Mouse (Mus musculus) midbrain, postnatal 0 days (tissue): ENCODE data around the gene Prpf6. TPM values are rescaled to one million over a fixed set of nuclear protein-coding genes. Genes with fewer than 3 reads are reported as not detected.

ENCODE experiments used
- ATAC-seq: fragments of 200-750 bp; cut with Nextera tagmentation; 2 replicates; pipeline ENCODE4 v1.8.0; 2017; ENCODE audit warnings: moderate number of reproducible peaks, mild to moderate bottlenecking, moderate TSS enrichment, moderate library complexity; ENCODE audit not compliant: low FRiP score
- DNase-seq: peaks from one replicate; pipeline ENCODE4 v3.0.0-alpha.2; 2015; ENCODE audit warnings: low spot score
- H3K27ac ChIP-seq: fragments of 300-500 bp; sonication (generic); 2 replicates; pipeline ENCODE4 v1.5.1; 2014; ENCODE audit warnings: low read depth, mild to moderate bottlenecking, low read length, mixed read lengths
- H3K27me3 ChIP-seq: fragments of 300-500 bp; sonication (generic); 2 replicates; pipeline ENCODE4 v1.6.1; 2014; ENCODE audit warnings: low read length, control low read depth, mixed read lengths; ENCODE audit not compliant: insufficient read depth
- H3K36me3 ChIP-seq: fragments of 300-500 bp; sonication (generic); 2 replicates; pipeline ENCODE4 v1.6.1; 2014; ENCODE audit warnings: low read length, control low read depth, mixed read lengths; ENCODE audit not compliant: insufficient read depth
- H3K4me1 ChIP-seq: fragments of 300-500 bp; sonication (generic); 2 replicates; pipeline ENCODE4 v1.6.1; 2014; ENCODE audit warnings: mild to moderate bottlenecking, control low read depth, antibody characterized with exemption, low read length, mixed read lengths; ENCODE audit not compliant: insufficient read depth
- H3K4me2 ChIP-seq: fragments of 300-500 bp; sonication (generic); 2 replicates; pipeline ENCODE4 v1.6.1; 2014; ENCODE audit warnings: low read depth, mild to moderate bottlenecking, low read length, mixed read lengths; ENCODE audit not compliant: poor library complexity, severe bottlenecking
- H3K4me3 ChIP-seq: fragments of 300-500 bp; sonication (generic); 2 replicates; pipeline ENCODE4 v1.5.1; 2014; ENCODE audit warnings: low read depth, mild to moderate bottlenecking, low read length, moderate library complexity
- H3K9ac ChIP-seq: fragments of 300-500 bp; sonication (generic); replicated peaks from 2 replicates; pipeline ENCODE4 v1.6.1; 2014; ENCODE audit warnings: mild to moderate bottlenecking, low read length, moderate library complexity, mixed read lengths; ENCODE audit not compliant: poor library complexity, severe bottlenecking
- H3K9me3 ChIP-seq: fragments of 300-500 bp; sonication (generic); 2 replicates; pipeline ENCODE4 v1.6.1; 2016; ENCODE audit warnings: low read length, control low read depth
- CTCF ChIP-seq: IDR thresholded peaks from 2 replicates; pipeline ENCODE4 v1.5.1; 2016; ENCODE audit warnings: antibody characterized with exemption, mild to moderate bottlenecking
- WGBS: fragments of 180-500 bp; shearing (Covaris S2); extraction: QIAGEN DNeasy Blood & Tissue Kit; methylation state at CpG from one replicate; pipeline ENCODE4 v1.1.7; 2014; 5-methylcytosine and 5-hydroxymethylcytosine counted together
- polyA plus RNA-seq: library from polyadenylated mRNA; unstranded; fragments of >200 nt; fragmentation: Nextera tagmentation; extraction: Ambion mirVana; gene quantifications from 2 replicates; pipeline ENCODE4 v1.2.1, GENCODE M21; 2015
- total RNA-seq: library from RNA; depleted of rRNA; stranded (reverse); fragments of >200 nt; gene quantifications from 2 replicates; pipeline ENCODE4 v1.2.3, GENCODE M21; 2014

Prpf6 gene
- total and polyA plus RNA-seq, 2 experiments from 2014 or later: 34.4 to 40.5 TPM

- H3K4me1 ChIP-seq: peaks cover 8% of the 10 kb centered on the region; the same call in 1 of the 2 replicates
- no peaks in the 10 kb centered on the region for H3K27me3 ChIP-seq
- TF ChIP-seq CTCF: peak; percentile 25
- peak overlapping the region; percentile 81 for H3K27ac ChIP-seq
- no peaks in the 10 kb centered on the region for H3K9me3 ChIP-seq
- H3K9ac ChIP-seq: peak overlapping the region; percentile 83
- peak overlapping the region; percentile 60 for H3K4me3 ChIP-seq
- 1% methylated on average over 57 of the region's 57 CpGs for whole genome bisulfite sequencing
- peak; percentile 99 for DNase-seq
- peak; percentile 94 for ATAC-seq
- peak overlapping the region; percentile 61 for H3K4me2 ChIP-seq
- H3K36me3 ChIP-seq: peaks cover 6% of the 10 kb centered on the region; the same call in 1 of the 2 replicates
These were observed 9.4 kb downstream of the Prpf6 start for GRCm38 (mm10) chr2:181600828-181601750.

GRCm38 (mm10) chr2:181601751-181602145 is 10.1 kb downstream of the Prpf6 start:
- peak overlapping the region; percentile 81 for H3K27ac ChIP-seq
- H3K36me3 ChIP-seq: peaks cover 2% of the 10 kb centered on the region; the same call in 1 of the 2 replicates
- no peaks in the 10 kb centered on the region for H3K27me3 ChIP-seq
- no peak for ATAC-seq
- no peak for DNase-seq
- WGBS: 34% methylated on average over 10 of the region's 10 CpGs
- H3K9ac ChIP-seq: peak overlapping the region; percentile 83
- TF ChIP-seq CTCF: no peak
- no peaks in the 10 kb centered on the region for H3K9me3 ChIP-seq
- peak overlapping the region; percentile 55 for H3K4me2 ChIP-seq
- H3K4me1 ChIP-seq: peaks cover 8% of the 10 kb centered on the region; the same call in 1 of the 2 replicates
- peak overlapping the region; percentile 60 for H3K4me3 ChIP-seq

GRCm38 (mm10) chr2:181602367-181602766 is 10.7 kb downstream of the Prpf6 start:
- no peak overlapping the region for H3K4me3 ChIP-seq

GRCm38 (mm10) chr2:181618761-181619495 is 27.3 kb downstream of the Prpf6 start:
- ATAC-seq (no peak), DNase-seq (no peak)
- Histone ChIP-seq H3K36me3 (peaks cover 27% of the 10 kb centered on the region), H3K4me3 (no peak overlapping the region), H3K9me3 (no peaks in the 10 kb centered on the region), H3K4me2 (no peak overlapping the region), H3K4me1 (no peaks in the 10 kb centered on the region), H3K27me3 (no peaks in the 10 kb centered on the region), H3K9ac (no peak overlapping the region), H3K27ac (no peak overlapping the region)
- whole genome bisulfite sequencing: 89% methylated on average over 5 of the region's 5 CpGs
- TF ChIP-seq CTCF: no peak

More at GRCm38 (mm10) chr2:181602367-181602766, 10.7 kb downstream of the Prpf6 start:
- DNase-seq (no peak), ATAC-seq (no peak)
- H3K36me3 ChIP-seq: peaks cover under 1% of the 10 kb centered on the region; the same call in 1 of the 2 replicates
- no peak overlapping the region for H3K9ac ChIP-seq
- peaks cover 8% of the 10 kb centered on the region; the same call in 1 of the 2 replicates for H3K4me1 ChIP-seq
- peak overlapping the region; percentile 55; the same call in 1 of the 2 replicates for H3K4me2 ChIP-seq
- WGBS: 76% methylated on average over 4 of the region's 4 CpGs
- H3K27ac ChIP-seq: no peak overlapping the region
- no peaks in the 10 kb centered on the region for H3K27me3 ChIP-seq
- TF ChIP-seq CTCF: no peak
- no peaks in the 10 kb centered on the region for H3K9me3 ChIP-seq

- no peak overlapping the region for H3K9ac ChIP-seq
- no peak for ATAC-seq
- H3K9me3 ChIP-seq: no peaks in the 10 kb centered on the region
- no peaks in the 10 kb centered on the region for H3K4me1 ChIP-seq
- peaks cover 31% of the 10 kb centered on the region for H3K36me3 ChIP-seq
- H3K27ac ChIP-seq: no peak overlapping the region
- DNase-seq: peak; percentile 45
- peak; percentile 75 for TF ChIP-seq CTCF
- H3K4me2 ChIP-seq: no peak overlapping the region
- H3K27me3 ChIP-seq: no peaks in the 10 kb centered on the region
- no peak overlapping the region for H3K4me3 ChIP-seq
These were observed 31.7 kb downstream of the Prpf6 start for GRCm38 (mm10) chr2:181623401-181623800.
